Mouse (Mus musculus) forebrain, embryonic 14.5 days (tissue): ENCODE data around the gene Gm7694. TPM values are rescaled to one million over a fixed set of nuclear protein-coding genes. Genes with fewer than 3 reads are reported as not detected.

ENCODE experiments used
- ATAC-seq: fragments of 200-750 bp; cut with Nextera tagmentation; 2 replicates; pipeline ENCODE4 v1.8.0; 2017; ENCODE audit warnings: mild to moderate bottlenecking, moderate library complexity
- DNase-seq: peaks from one replicate; pipeline ENCODE4 v3.0.0-alpha.2; 2015; ENCODE audit warnings: low spot score
- H3K27ac ChIP-seq: fragments of 300-500 bp; sonication (generic); 2 replicates; pipeline ENCODE4 v1.5.1; 2014; ENCODE audit warnings: low read depth, mild to moderate bottlenecking, control low read depth, low read length, moderate library complexity
- H3K27me3 ChIP-seq: fragments of 300-500 bp; sonication (generic); replicated peaks from 2 replicates; pipeline ENCODE4 v1.6.1; 2014; ENCODE audit warnings: low read length, control low read depth, mixed read lengths; ENCODE audit not compliant: control insufficient read depth, insufficient read depth
- H3K36me3 ChIP-seq: fragments of 300-500 bp; sonication (generic); 2 replicates; pipeline ENCODE4 v1.6.1; 2014; ENCODE audit warnings: low read length, control low read depth; ENCODE audit not compliant: control insufficient read depth, insufficient read depth
- H3K4me1 ChIP-seq: fragments of 300-500 bp; sonication (generic); 2 replicates; pipeline ENCODE4 v1.6.1; 2014; ENCODE audit warnings: antibody characterized with exemption, low read length, control low read depth; ENCODE audit not compliant: control insufficient read depth, insufficient read depth
- H3K4me2 ChIP-seq: fragments of 300-500 bp; sonication (generic); 2 replicates; pipeline ENCODE4 v1.6.1; 2014; ENCODE audit warnings: mild to moderate bottlenecking, control low read depth, low read length
- H3K4me3 ChIP-seq: fragments of 300-500 bp; sonication (generic); 2 replicates; pipeline ENCODE4 v1.5.1; 2014; ENCODE audit warnings: low read depth, low read length, control low read depth
- H3K9ac ChIP-seq: fragments of 300-500 bp; sonication (generic); 2 replicates; pipeline ENCODE4 v1.6.1; 2014; ENCODE audit warnings: mild to moderate bottlenecking, low read length, control low read depth, moderate library complexity
- H3K9me3 ChIP-seq: fragments of 300-500 bp; sonication (generic); replicated peaks from 2 replicates; pipeline ENCODE4 v1.6.1; 2016; ENCODE audit warnings: low read length, control low read depth, mixed read lengths; ENCODE audit not compliant: control insufficient read depth
- WGBS: fragments of 180-500 bp; shearing (Covaris S2); extraction: QIAGEN DNeasy Blood & Tissue Kit; methylation state at CpG from one replicate; pipeline ENCODE4 v1.1.7; 2014; 5-methylcytosine and 5-hydroxymethylcytosine counted together
- polyA plus RNA-seq: library from polyadenylated mRNA; unstranded; fragments of >200 nt; fragmentation: Nextera tagmentation; extraction: Ambion mirVana; gene quantifications from 2 replicates; pipeline ENCODE4 v1.2.1, GENCODE M21; 2014

The Gm7694 gene
- polyA plus RNA-seq, 1 experiment from 2014 or later = 2.3 TPM

DNA sequence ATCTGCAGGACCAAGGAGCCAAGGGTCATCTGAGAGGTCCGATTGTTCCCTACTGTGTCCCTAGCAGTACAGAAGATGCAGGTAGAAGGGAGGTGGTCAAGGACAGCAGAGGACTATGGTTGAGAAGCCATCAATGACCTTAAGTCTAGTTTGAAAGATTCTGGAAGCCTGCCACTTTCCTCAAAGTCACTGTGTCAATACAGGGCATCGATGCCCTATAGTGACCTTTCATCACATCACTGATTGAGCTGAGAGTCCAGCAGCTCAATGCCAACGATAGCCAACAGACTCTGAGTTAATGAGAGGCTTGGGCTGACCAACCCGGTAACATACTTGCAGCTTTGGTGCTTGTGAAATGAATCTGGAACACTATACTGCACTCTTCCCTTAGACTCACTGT is 19.1 kb upstream of the Gm7694 start:
- no peak overlapping the region for H3K4me3 ChIP-seq
- no peaks in the 10 kb centered on the region for H3K27me3 ChIP-seq
- 91% methylated on average over 4 of the region's 4 CpGs for WGBS
- no peaks in the 10 kb centered on the region for H3K9me3 ChIP-seq
- no peaks in the 10 kb centered on the region for H3K4me1 ChIP-seq
- ATAC-seq (no peak), DNase-seq (no peak)
- H3K4me2 ChIP-seq = no peak overlapping the region
- H3K36me3 ChIP-seq = peaks cover 3% of the 10 kb centered on the region; the same call in 1 of the 2 replicates
- no peak overlapping the region for H3K27ac ChIP-seq
- H3K9ac ChIP-seq = no peak overlapping the region

DNA sequence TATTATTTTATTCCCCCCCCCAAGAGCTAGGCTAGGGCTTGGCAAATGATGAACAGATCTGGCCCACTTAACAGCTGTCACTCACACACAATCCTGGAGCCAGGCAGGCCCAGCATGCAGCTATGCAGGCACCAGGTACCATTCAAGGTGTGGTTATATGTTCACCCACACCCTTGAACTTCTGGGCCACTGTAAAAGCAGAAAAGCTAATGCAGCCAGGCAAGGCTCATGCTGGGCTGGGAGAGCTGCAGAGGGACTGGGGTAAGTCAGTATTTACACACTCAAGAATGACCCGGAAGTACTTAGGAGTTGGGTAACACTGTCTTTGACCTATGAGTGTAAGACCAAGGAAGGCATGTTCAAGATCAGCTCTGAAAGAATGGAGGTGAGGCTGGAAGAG is 18.2 kb upstream of the Gm7694 start:
- no peak for ATAC-seq
- Histone ChIP-seq H3K4me3 (no peak overlapping the region), H3K9ac (no peak overlapping the region), H3K9me3 (no peaks in the 10 kb centered on the region), H3K27me3 (no peaks in the 10 kb centered on the region), H3K36me3 (peaks cover 3% of the 10 kb centered on the region; the same call in 1 of the 2 replicates), H3K27ac (no peak overlapping the region), H3K4me2 (no peak overlapping the region), H3K4me1 (no peaks in the 10 kb centered on the region)
- WGBS = 100% methylated on average over 1 of the region's 1 CpGs
- DNase-seq = no peak

DNA sequence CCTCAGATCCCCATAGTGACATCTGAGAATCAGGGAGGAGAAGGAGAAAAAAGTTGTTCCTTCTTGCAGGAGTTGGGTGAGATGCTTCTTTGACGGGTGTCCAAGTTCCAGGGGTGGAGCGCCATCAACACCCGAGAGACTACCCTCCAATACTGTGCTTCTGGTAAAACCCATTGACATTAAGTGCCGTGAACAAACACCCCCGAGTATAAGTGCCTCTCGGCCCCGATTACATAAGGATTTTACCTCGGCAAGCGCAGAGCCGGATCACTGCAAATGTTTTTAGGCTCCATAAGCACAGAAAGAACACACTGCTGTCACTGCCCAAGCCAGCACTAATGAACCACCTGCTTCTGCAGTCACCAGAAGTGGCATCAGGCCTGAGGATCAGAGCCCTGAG is 16.9 kb upstream of the Gm7694 start:
- Histone ChIP-seq H3K36me3 (peaks cover 11% of the 10 kb centered on the region), H3K27me3 (no peaks in the 10 kb centered on the region), H3K27ac (no peak overlapping the region), H3K9ac (no peak overlapping the region), H3K4me2 (no peak overlapping the region), H3K4me1 (no peaks in the 10 kb centered on the region), H3K9me3 (no peaks in the 10 kb centered on the region), H3K4me3 (no peak overlapping the region)
- DNase-seq = no peak
- ATAC-seq = no peak
- WGBS = 92% methylated on average over 10 of the region's 10 CpGs

DNA sequence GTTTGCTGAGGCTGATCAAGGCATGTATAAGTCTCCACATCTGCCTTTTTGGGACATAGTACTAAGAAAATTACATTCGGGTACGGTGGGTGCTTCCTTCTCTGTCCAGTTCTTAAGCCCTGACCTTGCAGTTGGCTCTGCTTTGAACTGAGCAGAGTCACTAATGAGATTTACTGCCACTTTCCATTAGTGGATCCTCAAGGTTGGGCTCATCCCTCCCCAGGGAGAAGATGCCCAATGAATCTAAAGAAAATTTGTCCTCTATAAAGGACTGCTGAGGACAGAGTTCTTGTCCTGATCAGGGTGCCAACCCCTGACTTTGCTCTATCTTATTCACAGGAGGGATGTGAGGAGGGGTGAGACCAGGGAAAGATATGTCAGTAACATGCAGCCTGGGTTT is 15.9 kb upstream of the Gm7694 start:
- H3K27ac ChIP-seq = no peak overlapping the region
- H3K27me3 ChIP-seq = no peaks in the 10 kb centered on the region
- H3K4me2 ChIP-seq = no peak overlapping the region
- no peaks in the 10 kb centered on the region for H3K4me1 ChIP-seq
- no peak for DNase-seq
- no peaks in the 10 kb centered on the region for H3K9me3 ChIP-seq
- no peak overlapping the region for H3K9ac ChIP-seq
- no peak overlapping the region for H3K4me3 ChIP-seq
- 92% methylated on average over 2 of the region's 2 CpGs for WGBS
- H3K36me3 ChIP-seq = peaks cover 14% of the 10 kb centered on the region
- ATAC-seq = no peak

- DNase-seq = no peak
- Histone ChIP-seq H3K9ac (no peak overlapping the region), H3K4me1 (no peaks in the 10 kb centered on the region), H3K36me3 (no peaks in the 10 kb centered on the region), H3K27me3 (no peaks in the 10 kb centered on the region), H3K9me3 (no peaks in the 10 kb centered on the region), H3K27ac (no peak overlapping the region), H3K4me2 (no peak overlapping the region), H3K4me3 (no peak overlapping the region)
- no peak for ATAC-seq
- WGBS = 84% methylated on average over 6 of the region's 6 CpGs
These were observed 5.3 kb upstream of the Gm7694 start for GRCm38 (mm10) chr1:170311431-170311830.

DNA sequence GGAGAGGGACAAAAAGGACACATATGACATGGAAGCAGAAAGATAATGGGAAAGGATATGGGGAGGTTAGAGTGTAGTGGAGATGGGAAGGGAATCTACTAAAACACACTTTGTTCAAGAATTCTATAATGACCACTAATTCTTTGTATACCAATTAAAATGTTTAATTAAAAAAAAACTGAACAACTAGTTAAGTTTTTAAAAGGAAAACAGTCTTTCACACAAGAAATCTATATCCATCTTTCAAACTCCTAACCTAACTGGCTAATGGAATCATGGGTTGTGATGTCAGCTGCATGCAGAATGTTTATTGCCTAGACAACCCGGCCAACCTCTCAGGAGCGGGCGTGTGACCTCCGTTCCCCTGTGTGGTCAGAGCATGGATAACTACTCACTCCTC is 2.4 kb upstream of the Gm7694 start, which contains the start of gene Spata46:
Gene Spata46, plus strand, starts transcription at position 301 of the 400 bp plus-strand sequence.
- Histone ChIP-seq H3K9me3 (no peaks in the 10 kb centered on the region), H3K36me3 (no peaks in the 10 kb centered on the region), H3K4me1 (no peaks in the 10 kb centered on the region), H3K4me2 (no peak within 1 kb of the TSS), H3K27ac (no peak within 1 kb of the TSS), H3K27me3 (no peaks in the 10 kb centered on the region), H3K4me3 (no peak within 1 kb of the TSS), H3K9ac (no peak within 1 kb of the TSS)
- ATAC-seq (no peak), DNase-seq (no peak)
- WGBS = 97% methylated on average over 4 of the region's 4 CpGs

GRCm38 (mm10) chr1:170305002-170305401 is 1.1 kb downstream of the Gm7694 start:
- H3K36me3 ChIP-seq = no peaks in the 10 kb centered on the region
- no peaks in the 10 kb centered on the region for H3K9me3 ChIP-seq
- H3K4me1 ChIP-seq = no peaks in the 10 kb centered on the region
- H3K4me2 ChIP-seq = no peak overlapping the region
- H3K9ac ChIP-seq = no peak overlapping the region
- H3K4me3 ChIP-seq = no peak overlapping the region
- 97% methylated on average over 10 of the region's 10 CpGs for WGBS
- no peak for ATAC-seq
- no peak overlapping the region for H3K27ac ChIP-seq
- DNase-seq = no peak
- H3K27me3 ChIP-seq = no peaks in the 10 kb centered on the region

- no peak overlapping the region for H3K4me3 ChIP-seq
- H3K27me3 ChIP-seq = no peaks in the 10 kb centered on the region
- no peak for DNase-seq
- H3K4me2 ChIP-seq = no peak overlapping the region
- no peaks in the 10 kb centered on the region for H3K36me3 ChIP-seq
- ATAC-seq = no peak
- WGBS = 81% methylated on average over 6 of the region's 6 CpGs
- no peak overlapping the region for H3K9ac ChIP-seq
- H3K4me1 ChIP-seq = no peaks in the 10 kb centered on the region
- no peaks in the 10 kb centered on the region for H3K9me3 ChIP-seq
- no peak overlapping the region for H3K27ac ChIP-seq
These were observed 3.0 kb downstream of the Gm7694 start for GRCm38 (mm10) chr1:170303103-170303502.

GRCm38 (mm10) chr1:170302456-170302855 is 3.7 kb downstream of the Gm7694 start:
- DNase-seq = no peak
- WGBS = 86% methylated on average over 6 of the region's 6 CpGs
- Histone ChIP-seq H3K36me3 (no peaks in the 10 kb centered on the region), H3K9me3 (no peaks in the 10 kb centered on the region), H3K4me3 (no peak overlapping the region), H3K4me1 (no peaks in the 10 kb centered on the region), H3K27ac (no peak overlapping the region), H3K27me3 (no peaks in the 10 kb centered on the region), H3K9ac (no peak overlapping the region), H3K4me2 (no peak overlapping the region)
- no peak for ATAC-seq
